Mouse (Mus musculus) kidney, embryonic 14.5 days (tissue): ENCODE data around the gene Hacd2. TPM values are rescaled to one million over a fixed set of nuclear protein-coding genes. Genes with fewer than 3 reads are reported as not detected.

Experiments
- ATAC-seq: fragments of 200-750 bp; cut with Nextera tagmentation; 2 replicates; pipeline ENCODE4 v1.8.0; 2017; ENCODE audit warnings: moderate number of reproducible peaks, mild to moderate bottlenecking, moderate TSS enrichment, moderate library complexity; ENCODE audit not compliant: low FRiP score, low TSS enrichment
- H3K27ac ChIP-seq: fragments of 300-500 bp; sonication (generic); 2 replicates; pipeline ENCODE4 v1.5.1; 2014; ENCODE audit warnings: low read depth, mild to moderate bottlenecking, low read length, moderate library complexity, mixed read lengths
- H3K27me3 ChIP-seq: fragments of 300-500 bp; sonication (generic); 2 replicates; pipeline ENCODE4 v1.6.1; 2014; ENCODE audit warnings: mild to moderate bottlenecking, low read length; ENCODE audit not compliant: control insufficient read depth, insufficient read depth
- H3K36me3 ChIP-seq: fragments of 300-500 bp; sonication (generic); 2 replicates; pipeline ENCODE4 v1.6.1; 2014; ENCODE audit warnings: low read length, mixed read lengths; ENCODE audit not compliant: control insufficient read depth, insufficient read depth
- H3K4me1 ChIP-seq: fragments of 300-500 bp; sonication (generic); 2 replicates; pipeline ENCODE4 v1.6.1; 2014; ENCODE audit warnings: low read length, mixed read lengths; ENCODE audit not compliant: control insufficient read depth, insufficient read depth
- H3K4me2 ChIP-seq: fragments of 300-500 bp; sonication (generic); replicated peaks from 2 replicates; pipeline ENCODE4 v1.6.1; 2014; ENCODE audit warnings: low read depth, mild to moderate bottlenecking, low read length
- H3K4me3 ChIP-seq: fragments of 300-500 bp; sonication (generic); 2 replicates; pipeline ENCODE4 v1.5.1; 2014; ENCODE audit warnings: mild to moderate bottlenecking, low read length
- H3K9ac ChIP-seq: fragments of 300-500 bp; sonication (generic); 2 replicates; pipeline ENCODE4 v1.6.1; 2014; ENCODE audit warnings: low read depth, mild to moderate bottlenecking, low read length, moderate library complexity
- H3K9me3 ChIP-seq: fragments of 300-500 bp; sonication (generic); 2 replicates; pipeline ENCODE4 v1.6.1; 2016; ENCODE audit warnings: low read length; ENCODE audit not compliant: control insufficient read depth
- WGBS: fragments of 180-500 bp; shearing (Covaris S2); extraction: QIAGEN DNeasy Blood & Tissue Kit; methylation state at CpG from one replicate; pipeline ENCODE4 v1.1.7; 2014; 5-methylcytosine and 5-hydroxymethylcytosine counted together
- polyA plus RNA-seq: library from polyadenylated mRNA; unstranded; fragments of >200 nt; fragmentation: Nextera tagmentation; extraction: Ambion mirVana; gene quantifications from 2 replicates; pipeline ENCODE4 v1.2.1, GENCODE M21; 2014

Gene Hacd2
- polyA plus RNA-seq, 1 experiment from 2014 or later, result 51.4 TPM

DNA sequence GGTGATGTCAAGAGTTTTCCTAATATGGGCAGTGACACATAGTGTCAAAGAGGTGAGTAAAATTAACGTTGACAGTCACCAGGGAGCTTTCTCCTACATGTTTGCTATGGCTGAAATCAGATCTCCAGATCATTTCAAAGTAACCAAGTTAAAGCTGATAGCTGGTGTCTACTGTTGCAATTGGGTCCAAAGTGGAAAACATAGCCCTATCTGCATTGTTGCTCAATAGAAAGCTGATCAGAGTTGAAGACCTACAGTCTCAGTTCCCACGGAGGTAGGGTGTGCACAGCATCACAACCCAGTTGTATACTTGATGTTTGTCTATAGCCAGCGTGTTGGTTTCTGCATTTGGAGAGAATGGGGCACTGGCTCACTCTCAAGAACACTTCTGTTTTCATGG is 53.4 kb downstream of the Hacd2 start:
- ATAC-seq, result no peak

DNA sequence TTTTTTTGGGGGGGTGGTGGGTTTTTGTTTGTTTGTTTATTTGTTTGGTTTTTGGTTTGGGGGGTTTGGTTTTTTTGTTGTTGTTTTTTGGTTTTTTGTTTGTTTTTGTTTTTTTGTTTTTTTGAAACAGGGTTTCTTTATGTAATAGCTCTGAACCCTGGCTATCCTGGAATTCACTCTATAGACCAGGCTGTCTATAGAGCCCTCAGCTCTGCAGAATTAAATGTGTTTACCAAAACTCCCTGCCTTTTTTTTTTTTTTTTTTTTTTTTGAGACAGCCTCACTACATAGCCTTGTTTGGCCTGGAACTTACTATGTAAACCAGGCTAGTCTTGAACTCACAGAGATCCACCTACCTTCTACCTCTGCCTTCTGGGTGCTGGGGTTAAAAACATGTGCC is 71.3 kb downstream of the Hacd2 start:
- Histone ChIP-seq H3K27me3 (no peaks in the 10 kb centered on the region), H3K4me2 (no peak overlapping the region), H3K9ac (no peak overlapping the region), H3K9me3 (no peaks in the 10 kb centered on the region), H3K27ac (no peak overlapping the region), H3K4me1 (no peaks in the 10 kb centered on the region), H3K4me3 (no peak overlapping the region), H3K36me3 (peaks cover 2% of the 10 kb centered on the region; the same call in 1 of the 2 replicates)
- no peak for ATAC-seq

More for the DNA sequence above, 53.4 kb downstream of the Hacd2 start:
- H3K4me1 ChIP-seq, result no peaks in the 10 kb centered on the region
- no peak overlapping the region for H3K4me3 ChIP-seq
- H3K4me2 ChIP-seq, result no peak overlapping the region
- 86% methylated on average over 3 of the region's 3 CpGs for WGBS
- no peak overlapping the region for H3K27ac ChIP-seq
- no peak overlapping the region for H3K9ac ChIP-seq
- peaks cover 5% of the 10 kb centered on the region; the same call in 1 of the 2 replicates for H3K36me3 ChIP-seq
- H3K27me3 ChIP-seq, result no peaks in the 10 kb centered on the region
- no peaks in the 10 kb centered on the region for H3K9me3 ChIP-seq

DNA sequence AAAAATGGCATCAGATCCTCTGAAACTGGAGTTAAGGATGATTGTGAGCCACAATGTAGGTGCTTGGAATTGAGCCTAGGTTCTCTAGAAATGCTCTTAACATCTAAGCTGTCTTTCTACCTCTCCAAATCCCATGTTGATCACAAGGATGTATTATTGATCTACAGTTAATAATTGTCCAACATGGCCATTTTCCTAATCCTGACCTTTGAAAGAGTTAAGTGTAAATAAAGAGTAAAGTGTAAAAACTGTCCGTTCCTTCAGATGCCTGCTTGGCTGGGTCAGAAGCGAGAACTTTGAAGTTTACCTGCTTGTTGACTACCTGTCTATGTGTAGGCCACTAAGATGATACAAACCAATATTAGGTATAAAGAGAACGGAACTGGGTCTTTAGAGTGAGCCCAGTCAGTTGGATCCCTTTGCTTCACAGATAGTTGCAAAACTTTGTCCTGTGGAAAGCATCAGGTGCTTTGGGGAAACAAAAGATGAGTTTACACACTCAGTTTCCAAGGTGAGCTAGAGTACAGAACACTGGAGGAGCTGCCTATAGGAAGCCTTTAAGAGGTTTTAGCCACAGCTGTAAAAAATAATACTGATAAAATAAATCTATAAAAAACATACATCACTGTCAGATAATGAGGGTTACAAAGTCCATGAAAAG is 75.8 kb downstream of the Hacd2 start:
- Histone ChIP-seq H3K9me3 (no peaks in the 10 kb centered on the region), H3K9ac (no peak overlapping the region), H3K36me3 (peaks cover 2% of the 10 kb centered on the region; the same call in 1 of the 2 replicates), H3K4me2 (no peak overlapping the region), H3K4me3 (no peak overlapping the region), H3K27ac (no peak overlapping the region), H3K4me1 (no peaks in the 10 kb centered on the region), H3K27me3 (no peaks in the 10 kb centered on the region)
- 94% methylated on average over 3 of the region's 3 CpGs for WGBS
- no peak for ATAC-seq

DNA sequence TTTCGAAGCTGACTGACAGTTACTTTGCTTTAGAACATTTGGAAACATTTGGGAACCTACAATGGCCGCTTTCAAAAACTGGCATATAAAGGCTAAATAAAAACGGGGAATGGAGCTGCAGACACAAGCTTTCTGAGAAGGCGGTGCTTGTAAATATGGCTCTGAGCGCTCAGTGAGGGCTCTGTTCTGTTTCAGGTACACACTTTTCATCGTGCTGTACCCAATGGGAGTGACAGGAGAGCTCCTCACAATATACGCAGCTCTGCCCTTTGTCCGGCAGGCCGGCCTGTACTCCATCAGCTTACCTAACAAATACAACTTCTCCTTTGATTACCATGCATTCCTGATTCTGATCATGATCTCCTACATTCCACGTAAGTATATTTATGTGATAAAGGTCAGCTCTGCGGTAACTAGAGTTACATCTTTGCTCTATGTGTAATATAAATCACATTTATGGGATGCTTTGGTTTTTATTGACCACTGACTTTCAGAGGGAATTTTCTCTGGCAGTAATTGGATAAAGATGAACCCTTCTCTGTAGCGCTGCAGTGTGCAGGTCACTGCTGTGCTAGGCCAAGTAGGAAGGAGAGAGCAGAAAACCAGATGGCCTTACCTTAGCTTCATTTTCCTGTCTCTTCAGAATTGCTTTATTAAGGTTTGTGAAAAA is 79.7 kb downstream of the Hacd2 start:
- no peak overlapping the region for H3K4me2 ChIP-seq

DNA sequence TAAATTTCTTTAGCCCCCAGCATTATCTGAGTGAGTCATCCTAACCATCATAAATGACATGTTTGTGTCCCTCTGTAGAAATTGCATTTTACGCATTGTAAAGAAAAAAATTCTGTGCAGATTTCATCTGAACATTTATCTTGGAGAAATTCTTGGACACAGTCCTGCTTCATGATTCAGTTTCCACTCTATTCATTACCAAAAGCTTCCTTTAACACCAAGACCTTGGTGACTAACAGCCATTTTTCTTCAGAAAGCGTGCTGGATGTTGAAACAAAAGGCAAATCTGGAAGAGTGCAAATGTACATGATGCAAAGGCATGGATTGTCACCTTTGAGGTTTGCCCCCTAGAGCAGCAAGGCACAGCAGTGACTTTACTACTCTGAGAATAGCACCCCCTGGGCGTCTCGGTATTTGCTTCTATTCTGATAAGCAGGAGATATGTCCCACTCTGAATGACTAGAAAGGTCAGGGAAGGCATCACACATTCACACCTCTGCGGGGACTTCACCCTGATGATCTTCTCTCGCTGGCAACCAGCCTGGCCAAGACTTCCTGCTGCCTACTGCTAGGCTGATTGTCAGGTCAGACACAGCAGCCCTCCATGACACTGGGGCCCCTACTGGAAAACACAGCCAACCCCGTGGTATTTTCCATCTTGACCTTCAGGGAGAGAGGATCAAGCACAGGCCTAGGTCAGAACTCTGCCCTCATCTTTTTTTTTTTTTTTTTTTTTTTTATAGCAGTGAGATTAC is 80.8 kb downstream of the Hacd2 start:
- no peaks in the 10 kb centered on the region for H3K9me3 ChIP-seq
- H3K27me3 ChIP-seq, result no peaks in the 10 kb centered on the region
- no peak overlapping the region for H3K4me3 ChIP-seq
- peaks cover 14% of the 10 kb centered on the region; the same call in 1 of the 2 replicates for H3K36me3 ChIP-seq
- 75% methylated on average over 7 of the region's 7 CpGs for WGBS
- H3K27ac ChIP-seq, result no peak overlapping the region
- ATAC-seq, result no peak
- no peaks in the 10 kb centered on the region for H3K4me1 ChIP-seq
- no peak overlapping the region for H3K9ac ChIP-seq
- no peak overlapping the region for H3K4me2 ChIP-seq

More for the DNA sequence above, 79.7 kb downstream of the Hacd2 start:
- no peak for ATAC-seq
- Histone ChIP-seq H3K4me1 (no peaks in the 10 kb centered on the region), H3K27ac (no peak overlapping the region), H3K4me3 (no peak overlapping the region), H3K36me3 (peaks cover 4% of the 10 kb centered on the region; the same call in 1 of the 2 replicates), H3K9ac (no peak overlapping the region), H3K27me3 (no peaks in the 10 kb centered on the region), H3K9me3 (no peaks in the 10 kb centered on the region)
- 52% methylated on average over 12 of the region's 12 CpGs for WGBS

DNA sequence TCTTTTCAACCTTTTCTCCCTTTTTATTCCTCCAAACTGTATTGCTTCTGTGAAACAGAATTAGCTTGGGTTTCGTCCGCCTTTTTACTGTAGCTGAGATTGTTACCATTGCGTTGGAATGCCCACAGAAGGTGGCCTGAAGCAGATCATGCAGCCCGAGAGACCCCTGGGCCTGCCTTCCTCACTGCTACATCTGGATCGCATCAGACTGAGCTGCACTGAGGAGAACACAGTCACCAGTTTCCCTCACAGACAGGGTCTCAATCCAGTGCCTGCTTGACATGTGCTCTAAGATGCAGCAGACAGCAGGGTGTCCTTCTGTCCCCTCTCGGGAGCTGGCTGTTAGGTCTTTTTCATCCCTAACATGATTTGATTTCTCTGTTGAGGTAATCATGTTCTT is 85.8 kb downstream of the Hacd2 start:
- H3K27me3 ChIP-seq, result no peaks in the 10 kb centered on the region
- H3K4me1 ChIP-seq, result no peaks in the 10 kb centered on the region
- ATAC-seq, result no peak
- H3K4me3 ChIP-seq, result no peak overlapping the region
- no peak overlapping the region for H3K9ac ChIP-seq
- no peaks in the 10 kb centered on the region for H3K9me3 ChIP-seq
- no peak overlapping the region for H3K4me2 ChIP-seq
- H3K27ac ChIP-seq, result no peak overlapping the region
- 85% methylated on average over 6 of the region's 6 CpGs for WGBS
- peaks cover 17% of the 10 kb centered on the region; the same call in 1 of the 2 replicates for H3K36me3 ChIP-seq

DNA sequence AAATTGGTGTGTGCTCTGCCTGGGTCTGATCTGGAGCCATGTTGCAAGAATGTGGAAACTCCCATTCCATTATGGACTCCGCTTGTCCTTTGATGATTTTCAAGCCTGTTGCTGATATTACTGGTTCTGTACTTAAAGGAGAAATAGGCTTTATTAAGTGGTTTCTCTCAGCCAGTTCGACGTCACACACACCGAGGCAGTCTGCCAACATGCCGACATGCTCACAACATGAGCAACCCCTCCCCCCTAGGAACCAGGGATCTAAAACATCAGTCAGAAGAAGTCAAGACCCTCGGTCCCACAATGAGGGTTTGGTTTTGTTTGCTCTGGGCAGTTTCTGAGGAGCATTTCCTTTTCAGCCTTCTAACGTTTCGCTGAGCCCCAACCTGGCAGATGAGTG is 86.9 kb downstream of the Hacd2 start:
- ATAC-seq, result no peak
- no peak overlapping the region for H3K27ac ChIP-seq
- no peaks in the 10 kb centered on the region for H3K4me1 ChIP-seq
- H3K9me3 ChIP-seq, result no peaks in the 10 kb centered on the region
- H3K4me3 ChIP-seq, result no peak overlapping the region
- no peak overlapping the region for H3K9ac ChIP-seq
- peaks cover 17% of the 10 kb centered on the region; the same call in 1 of the 2 replicates for H3K36me3 ChIP-seq
- no peaks in the 10 kb centered on the region for H3K27me3 ChIP-seq
- no peak overlapping the region for H3K4me2 ChIP-seq
- WGBS, result 50% methylated on average over 8 of the region's 8 CpGs

DNA sequence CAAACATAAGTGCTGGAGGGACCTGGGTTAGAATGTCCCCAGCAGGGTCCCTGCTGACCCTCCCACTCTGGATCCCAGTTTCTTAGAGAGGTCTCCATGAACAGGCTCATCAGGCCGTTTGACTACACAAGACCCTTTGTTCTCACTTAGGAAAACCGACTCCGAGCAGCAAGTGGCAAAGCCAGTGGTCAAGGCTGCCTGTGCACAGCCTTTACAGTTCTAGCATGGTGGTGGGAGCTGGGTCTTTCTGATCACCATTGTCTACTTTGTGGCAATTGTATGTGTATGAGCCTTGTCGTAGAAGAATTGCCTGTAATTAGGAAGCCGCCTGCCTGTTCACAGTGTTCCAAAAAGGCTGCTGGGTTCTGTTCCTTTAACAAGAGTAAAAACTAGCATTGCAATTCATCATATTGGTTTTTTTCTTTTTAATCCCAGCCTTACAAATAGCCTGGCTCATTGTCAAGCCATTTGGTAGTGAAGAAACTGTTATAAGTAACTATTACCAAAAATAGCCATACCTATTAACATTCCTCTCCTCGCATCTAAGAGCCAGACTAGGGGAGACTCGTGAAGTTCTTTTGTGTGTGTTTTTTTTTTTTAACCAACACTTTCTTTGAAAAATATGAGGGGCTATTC is 87.5 kb downstream of the Hacd2 start:
- Histone ChIP-seq H3K36me3 (peaks cover 17% of the 10 kb centered on the region; the same call in 1 of the 2 replicates), H3K27ac (no peak overlapping the region), H3K4me2 (no peak overlapping the region), H3K4me1 (no peaks in the 10 kb centered on the region), H3K27me3 (no peaks in the 10 kb centered on the region), H3K9ac (no peak overlapping the region), H3K4me3 (no peak overlapping the region), H3K9me3 (no peaks in the 10 kb centered on the region)
- no peak for ATAC-seq
- WGBS, result 44% methylated on average over 7 of the region's 7 CpGs
